Mouse (Mus musculus) embryonic facial prominence, embryonic 12.5 days (tissue): Measurements from ENCODE around the gene Ddit4. TPM values are rescaled to one million over a fixed set of nuclear protein-coding genes. Genes with fewer than 3 reads are reported as not detected.

Source experiments
- ATAC-seq: fragments of 200-750 bp; cut with Nextera tagmentation; 2 replicates; pipeline ENCODE4 v1.8.0; 2017; ENCODE audit not compliant: insufficient number of reproducible peaks, insufficient read depth, low FRiP score, low TSS enrichment
- H3K27ac ChIP-seq: fragments of 300-500 bp; sonication (generic); 2 replicates; pipeline ENCODE4 v1.5.1; 2016; ENCODE audit warnings: mild to moderate bottlenecking
- H3K27me3 ChIP-seq: fragments of 300-500 bp; sonication (generic); 2 replicates; pipeline ENCODE4 v1.6.1; 2016; ENCODE audit warnings: mild to moderate bottlenecking, moderate library complexity
- H3K36me3 ChIP-seq: fragments of 300-500 bp; sonication (generic); 2 replicates; pipeline ENCODE4 v1.6.1; 2016; ENCODE audit warnings: mild to moderate bottlenecking
- H3K4me1 ChIP-seq: fragments of 300-500 bp; sonication (generic); 2 replicates; pipeline ENCODE4 v1.6.1; 2016
- H3K4me2 ChIP-seq: fragments of 300-500 bp; sonication (generic); replicated peaks from 2 replicates; pipeline ENCODE4 v1.6.1; 2016; ENCODE audit warnings: mild to moderate bottlenecking, moderate library complexity
- H3K4me3 ChIP-seq: fragments of 300-500 bp; sonication (generic); 2 replicates; pipeline ENCODE4 v1.5.1; 2016; ENCODE audit warnings: mild to moderate bottlenecking
- H3K9ac ChIP-seq: fragments of 300-500 bp; sonication (generic); 2 replicates; pipeline ENCODE4 v1.6.1; 2016; ENCODE audit warnings: mild to moderate bottlenecking, moderate library complexity
- H3K9me3 ChIP-seq: fragments of 300-500 bp; sonication (generic); 2 replicates; pipeline ENCODE4 v1.6.1; 2016; ENCODE audit warnings: mild to moderate bottlenecking, moderate library complexity
- WGBS: fragments of 180-500 bp; shearing (Covaris S2); methylation state at CpG from one replicate; pipeline ENCODE4 v1.1.7; 2016; 5-methylcytosine and 5-hydroxymethylcytosine counted together
- polyA plus RNA-seq: library from polyadenylated mRNA; unstranded; fragments of >200 nt; fragmentation: Nextera tagmentation; extraction: Ambion mirVana; gene quantifications from 2 replicates; pipeline ENCODE4 v1.2.1, GENCODE M21; 2016

The Ddit4 gene
- polyA plus RNA-seq, 1 experiment from 2014 or later: 92.3 TPM

DNA sequence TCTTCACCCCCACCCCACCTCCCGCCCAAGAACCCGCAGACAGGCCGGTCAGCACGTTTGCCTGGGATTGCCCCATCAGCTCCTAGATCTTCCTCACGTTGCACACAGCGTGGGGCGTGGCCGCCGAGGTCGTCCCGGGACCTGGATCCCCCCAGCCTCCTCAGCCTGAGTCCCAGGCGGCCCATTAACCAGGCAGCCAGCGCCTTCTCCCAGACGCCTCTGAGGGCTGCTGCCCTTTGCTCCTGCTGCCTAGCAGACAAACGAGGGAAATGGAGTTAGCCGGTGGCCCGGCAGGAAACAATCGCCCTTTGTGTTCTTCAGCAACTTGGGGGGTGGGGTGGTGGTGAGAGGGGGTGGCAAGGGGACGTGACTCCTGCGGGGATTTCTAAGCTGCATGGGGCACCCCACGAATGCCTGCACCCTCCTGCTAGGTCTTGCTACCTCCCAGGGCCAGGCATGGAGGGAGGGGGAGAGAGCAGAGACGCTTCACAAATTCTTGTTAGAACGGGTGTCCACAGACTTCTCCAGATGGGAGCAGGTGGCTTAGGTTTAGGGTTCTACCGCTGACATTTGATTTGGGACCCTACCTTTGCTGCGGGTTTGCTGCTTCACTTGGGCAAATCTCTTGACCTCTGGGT is 40.0 kb downstream of the Ddit4 start:
- Histone ChIP-seq H3K4me3 (peak overlapping the region; percentile 2; the same call in 1 of the 2 replicates), H3K9ac (no peak overlapping the region), H3K4me2 (peak overlapping the region; percentile 41), H3K27me3 (no peaks in the 10 kb centered on the region), H3K27ac (peak overlapping the region; percentile 30; the same call in 1 of the 2 replicates), H3K4me1 (peaks cover 60% of the 10 kb centered on the region), H3K9me3 (no peaks in the 10 kb centered on the region), H3K36me3 (no peaks in the 10 kb centered on the region)
- WGBS: 3% methylated on average over 25 of the region's 25 CpGs
- no peak for ATAC-seq

DNA sequence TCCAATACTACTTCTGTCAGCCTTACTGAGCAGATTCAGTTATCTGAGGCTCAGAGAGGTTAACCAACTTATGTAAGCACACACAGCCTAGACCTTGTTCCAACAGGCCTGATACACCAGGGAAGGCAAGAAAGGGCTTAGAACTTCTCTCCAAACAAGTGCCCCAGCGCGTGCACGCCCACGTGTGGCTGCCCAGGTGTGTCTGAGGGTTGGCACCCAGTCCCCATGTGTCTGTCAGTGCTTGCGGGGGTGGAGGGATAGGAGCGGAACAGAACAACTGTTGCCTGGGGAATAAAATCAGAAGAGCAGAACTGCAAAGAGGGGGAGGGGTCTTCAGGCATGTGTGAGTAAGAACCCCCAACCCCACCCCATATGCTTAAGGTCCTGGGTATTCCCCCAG is 40.5 kb downstream of the Ddit4 start:
- H3K9ac ChIP-seq: no peak overlapping the region
- no peaks in the 10 kb centered on the region for H3K36me3 ChIP-seq
- H3K4me3 ChIP-seq: peak overlapping the region; percentile 2; the same call in 1 of the 2 replicates
- H3K27ac ChIP-seq: 0 out of 2 replicates have a peak overlapping the region, but pooled peaks have one; percentile 30
- no peak for ATAC-seq
- no peaks in the 10 kb centered on the region for H3K27me3 ChIP-seq
- no peaks in the 10 kb centered on the region for H3K9me3 ChIP-seq
- H3K4me1 ChIP-seq: peaks cover 56% of the 10 kb centered on the region
- H3K4me2 ChIP-seq: peak overlapping the region; percentile 41
- 34% methylated on average over 6 of the region's 6 CpGs for WGBS

DNA sequence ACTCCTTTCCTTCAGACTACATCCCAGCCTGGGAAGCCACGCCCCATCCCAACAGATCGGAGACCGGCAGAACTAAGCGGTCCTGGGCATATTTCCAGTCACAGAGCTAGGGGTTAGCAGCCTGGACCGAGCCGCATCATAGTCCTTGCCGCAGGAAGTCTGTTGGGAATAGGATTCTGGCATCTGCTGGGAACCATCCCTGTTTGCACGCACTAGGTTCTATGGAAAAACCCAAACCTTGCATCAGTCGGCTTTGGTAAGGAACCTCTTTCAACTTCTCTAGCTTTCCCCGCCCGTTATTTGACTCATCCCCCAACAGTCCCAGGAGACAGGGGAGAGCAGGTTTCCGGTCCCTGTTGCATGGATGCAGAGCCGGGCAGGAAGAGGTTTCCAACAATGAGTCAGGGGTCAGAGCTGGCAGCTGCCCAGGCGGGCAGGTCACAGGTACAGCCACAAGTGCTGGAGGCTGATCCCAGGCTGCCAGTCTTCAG is 42.2 kb downstream of the Ddit4 start:
- no peak for ATAC-seq
- Histone ChIP-seq H3K9ac (no peak overlapping the region), H3K4me3 (no peak overlapping the region), H3K27me3 (no peaks in the 10 kb centered on the region), H3K4me2 (peak overlapping the region; percentile 26), H3K9me3 (no peaks in the 10 kb centered on the region), H3K36me3 (no peaks in the 10 kb centered on the region), H3K4me1 (peaks cover 52% of the 10 kb centered on the region), H3K27ac (peak overlapping the region; percentile 70; the same call in 1 of the 2 replicates)
- WGBS: 9% methylated on average over 14 of the region's 14 CpGs

DNA sequence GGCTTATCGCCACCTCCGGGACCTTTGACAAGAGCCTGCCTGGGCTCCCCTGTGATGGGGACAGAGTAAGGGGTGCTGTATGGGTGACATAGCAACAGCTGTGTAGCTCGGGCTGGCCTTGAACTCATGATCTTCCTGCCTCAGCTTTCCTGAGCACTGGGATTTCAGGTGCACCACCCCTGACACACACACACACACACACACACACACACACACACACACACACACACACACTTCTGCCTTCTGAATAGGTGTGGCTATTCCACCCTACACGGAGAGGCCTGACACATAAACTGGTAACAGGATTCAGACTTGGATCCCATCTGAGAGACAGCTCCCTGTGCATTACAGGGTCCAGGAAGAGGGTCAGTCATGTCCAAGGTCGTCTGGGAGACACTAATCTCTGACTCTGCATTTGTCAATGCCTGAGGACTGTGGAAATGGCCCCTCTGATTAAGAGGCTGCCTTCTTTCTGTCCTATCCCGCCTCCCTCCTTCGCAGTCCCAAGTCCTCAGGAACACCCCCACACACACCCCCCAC is 42.8 kb downstream of the Ddit4 start:
- 48% methylated on average over 7 of the region's 7 CpGs for WGBS
- Histone ChIP-seq H3K9ac (no peak overlapping the region), H3K27ac (peak overlapping the region; percentile 70; the same call in 1 of the 2 replicates), H3K4me2 (peak overlapping the region; percentile 26), H3K4me3 (no peak overlapping the region), H3K36me3 (no peaks in the 10 kb centered on the region), H3K4me1 (peaks cover 52% of the 10 kb centered on the region), H3K9me3 (no peaks in the 10 kb centered on the region), H3K27me3 (no peaks in the 10 kb centered on the region)
- ATAC-seq: no peak; the same call in 1 of the 2 replicates

DNA sequence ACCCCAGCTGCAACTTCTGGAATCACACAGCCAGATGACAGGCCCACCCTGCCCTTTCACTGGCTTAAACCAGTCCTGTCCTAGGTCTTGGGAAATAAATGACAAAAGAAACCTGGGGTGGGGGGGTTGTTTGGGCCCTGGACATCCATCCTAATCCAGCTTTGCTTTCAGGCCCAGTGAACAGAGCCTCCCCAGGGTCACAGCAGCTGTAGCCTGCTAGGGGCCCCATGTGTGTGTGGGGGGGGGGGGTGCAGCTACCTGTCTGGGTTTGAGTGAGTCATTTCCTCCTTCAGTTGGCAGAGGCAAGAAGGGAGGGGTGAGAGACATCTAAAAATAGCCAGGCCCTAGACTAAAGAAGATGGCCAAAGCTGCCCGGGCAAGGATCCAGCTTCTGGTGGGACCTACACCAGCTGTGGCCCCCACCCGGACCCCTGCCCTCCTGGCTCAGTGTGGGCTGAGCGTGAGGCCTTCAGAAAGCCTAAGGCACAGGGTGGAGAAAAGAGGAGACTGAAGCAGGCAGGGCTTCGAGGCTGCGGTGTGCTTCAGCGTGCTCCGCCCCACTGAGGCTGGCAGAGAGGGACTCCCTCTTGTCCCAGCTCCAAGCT is 43.8 kb downstream of the Ddit4 start:
- Histone ChIP-seq H3K9me3 (no peaks in the 10 kb centered on the region), H3K4me3 (no peak overlapping the region), H3K4me1 (peaks cover 62% of the 10 kb centered on the region), H3K27ac (peak overlapping the region; percentile 63; the same call in 1 of the 2 replicates), H3K36me3 (no peaks in the 10 kb centered on the region), H3K9ac (no peak overlapping the region), H3K4me2 (no peak overlapping the region), H3K27me3 (no peaks in the 10 kb centered on the region)
- ATAC-seq: no peak
- WGBS: 53% methylated on average over 7 of the region's 7 CpGs

DNA sequence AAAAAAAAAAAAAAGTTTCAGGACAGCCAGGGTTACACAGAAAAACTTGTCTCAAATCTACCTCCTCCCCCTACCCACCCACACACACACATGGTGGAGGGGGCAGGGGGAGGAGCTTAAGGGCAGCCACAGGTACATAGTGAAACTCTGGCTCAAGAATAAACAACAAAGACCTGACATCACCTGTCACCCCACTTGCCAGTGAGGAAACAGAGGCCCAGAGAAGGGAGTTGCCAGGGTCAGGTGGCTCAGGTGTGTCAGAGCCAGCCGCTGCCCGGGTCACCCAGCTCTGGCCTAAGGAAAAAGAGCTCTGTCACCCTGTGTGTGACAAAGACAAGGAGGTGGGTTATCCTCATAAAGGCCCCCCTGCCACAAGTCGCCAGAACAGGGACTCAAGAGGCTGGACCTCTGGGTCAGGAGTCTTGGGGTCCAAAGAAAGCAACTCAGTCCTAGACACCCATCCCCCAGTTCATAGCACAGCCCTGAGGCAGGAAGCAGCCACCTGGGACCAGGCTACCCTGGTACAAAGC is 44.5 kb downstream of the Ddit4 start:
- Histone ChIP-seq H3K36me3 (no peaks in the 10 kb centered on the region), H3K27ac (0 out of 2 replicates have a peak overlapping the region, but pooled peaks have one; percentile 63), H3K4me3 (no peak overlapping the region), H3K4me1 (peaks cover 62% of the 10 kb centered on the region), H3K27me3 (no peaks in the 10 kb centered on the region), H3K9me3 (no peaks in the 10 kb centered on the region), H3K9ac (no peak overlapping the region), H3K4me2 (no peak overlapping the region)
- no peak for ATAC-seq
- WGBS: 56% methylated on average over 3 of the region's 3 CpGs

DNA sequence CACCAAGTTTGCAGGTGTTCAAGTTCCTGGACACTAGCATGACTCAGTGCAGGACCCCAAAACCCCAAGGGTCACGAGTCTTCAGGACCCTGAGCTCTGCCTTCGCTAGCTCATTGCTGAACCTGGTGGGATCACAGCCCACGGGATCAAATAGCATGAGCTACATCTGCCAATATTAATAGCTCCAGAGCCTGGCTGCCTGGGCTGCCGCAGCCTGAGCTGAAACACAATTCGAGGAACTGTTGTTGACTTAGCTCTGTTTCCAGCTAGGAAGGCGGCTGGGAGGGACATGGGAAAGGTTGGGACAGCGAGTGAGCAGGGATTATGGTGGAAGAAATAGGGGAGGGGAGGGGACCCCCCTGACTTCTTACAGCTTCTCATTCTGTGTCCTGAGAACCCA is 48.5 kb downstream of the Ddit4 start:
- Histone ChIP-seq H3K9ac (no peak overlapping the region), H3K9me3 (no peaks in the 10 kb centered on the region), H3K4me2 (no peak overlapping the region), H3K36me3 (peaks cover 2% of the 10 kb centered on the region; the same call in 1 of the 2 replicates), H3K4me1 (peaks cover 54% of the 10 kb centered on the region), H3K27me3 (no peaks in the 10 kb centered on the region), H3K4me3 (no peak overlapping the region), H3K27ac (peak overlapping the region; percentile 61)
- ATAC-seq: no peak
- WGBS: 33% methylated on average over 7 of the region's 7 CpGs

DNA sequence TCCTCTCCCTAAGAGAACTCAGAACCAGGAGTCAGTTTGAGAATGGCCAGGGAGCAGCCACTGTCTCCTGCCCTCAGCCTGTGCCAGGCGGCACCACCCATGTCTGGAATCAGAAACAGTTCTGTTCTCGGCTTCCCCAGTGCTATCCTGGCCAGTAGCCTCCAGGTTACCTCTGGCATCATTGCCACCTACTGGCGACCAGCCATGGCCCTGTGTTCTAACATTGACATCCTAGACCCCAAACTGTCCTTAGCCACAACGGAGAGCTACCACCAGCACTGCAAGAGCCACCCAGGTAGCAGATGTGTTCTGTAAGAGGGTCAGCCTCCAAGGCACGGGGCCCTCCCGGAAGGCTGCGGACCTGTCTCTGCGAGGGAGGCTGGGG is 49.0 kb downstream of the Ddit4 start:
- Histone ChIP-seq H3K27me3 (no peaks in the 10 kb centered on the region), H3K4me2 (no peak overlapping the region), H3K27ac (peak overlapping the region; percentile 61), H3K4me3 (no peak overlapping the region), H3K9ac (no peak overlapping the region), H3K9me3 (no peaks in the 10 kb centered on the region), H3K36me3 (peaks cover 5% of the 10 kb centered on the region), H3K4me1 (peaks cover 54% of the 10 kb centered on the region)
- WGBS: 58% methylated on average over 8 of the region's 8 CpGs
- ATAC-seq: no peak

DNA sequence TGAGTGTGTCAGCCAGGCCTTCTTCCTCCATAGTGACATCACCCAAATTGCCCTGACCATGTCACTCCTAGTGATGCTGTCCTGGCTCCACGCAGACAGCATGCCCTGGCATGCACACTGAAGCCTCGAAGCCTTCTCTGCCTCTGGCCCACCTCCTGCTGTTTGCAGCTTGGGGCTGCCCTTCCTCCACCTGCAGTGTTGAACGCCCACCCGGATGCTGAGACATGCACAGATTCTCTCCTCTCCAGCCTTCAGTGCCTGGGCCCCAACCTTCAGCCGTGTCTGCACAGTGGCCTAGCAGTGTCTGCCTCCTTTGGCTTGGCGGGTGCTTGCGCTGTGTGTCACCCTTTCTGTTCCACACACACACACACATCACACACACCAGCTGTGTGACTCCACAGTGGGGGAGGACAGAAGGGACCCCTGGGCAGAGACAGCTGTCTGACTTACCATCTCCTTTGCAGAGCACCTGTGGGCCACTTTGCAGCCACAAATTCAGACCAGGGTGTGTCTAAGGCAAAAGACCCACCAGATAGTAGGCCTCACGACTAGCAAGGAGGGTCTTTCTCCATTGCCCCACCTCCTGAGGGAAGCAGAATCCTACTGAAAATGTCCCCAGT is 49.5 kb downstream of the Ddit4 start:
- H3K27me3 ChIP-seq: no peaks in the 10 kb centered on the region
- no peak overlapping the region for H3K4me2 ChIP-seq
- H3K36me3 ChIP-seq: peaks cover 7% of the 10 kb centered on the region
- ATAC-seq: no peak
- 70% methylated on average over 8 of the region's 8 CpGs for WGBS
- H3K9me3 ChIP-seq: no peaks in the 10 kb centered on the region
- no peak overlapping the region; the same call in 1 of the 2 replicates for H3K27ac ChIP-seq
- no peak overlapping the region for H3K9ac ChIP-seq
- H3K4me1 ChIP-seq: peaks cover 54% of the 10 kb centered on the region
- no peak overlapping the region for H3K4me3 ChIP-seq

DNA sequence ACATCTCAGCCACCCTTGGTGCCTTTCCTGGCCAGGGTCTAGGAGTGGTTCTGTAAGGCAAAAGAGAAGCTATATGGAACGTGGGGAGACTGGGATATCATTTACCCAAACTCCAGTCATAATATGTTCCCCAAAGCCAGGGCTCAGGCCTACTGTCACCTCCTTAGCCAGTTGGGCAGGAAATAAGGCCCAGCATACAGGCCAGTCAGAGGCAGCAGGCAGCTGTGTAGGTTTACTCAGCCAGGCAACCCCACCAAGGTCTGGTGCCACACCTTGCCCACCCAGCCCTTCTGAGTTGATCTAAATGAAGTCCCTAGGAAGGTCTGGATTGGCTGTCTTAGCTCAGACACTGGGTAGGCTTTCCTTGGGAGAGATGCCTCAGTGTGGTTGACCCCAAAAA is 50.2 kb downstream of the Ddit4 start:
- H3K27me3 ChIP-seq: no peaks in the 10 kb centered on the region
- peak overlapping the region; percentile 41; the same call in 1 of the 2 replicates for H3K27ac ChIP-seq
- 89% methylated on average over 1 of the region's 1 CpGs for WGBS
- ATAC-seq: no peak
- H3K4me2 ChIP-seq: no peak overlapping the region
- H3K4me3 ChIP-seq: no peak overlapping the region
- no peaks in the 10 kb centered on the region for H3K9me3 ChIP-seq
- peaks cover 60% of the 10 kb centered on the region for H3K4me1 ChIP-seq
- peaks cover 13% of the 10 kb centered on the region for H3K36me3 ChIP-seq
- H3K9ac ChIP-seq: no peak overlapping the region

DNA sequence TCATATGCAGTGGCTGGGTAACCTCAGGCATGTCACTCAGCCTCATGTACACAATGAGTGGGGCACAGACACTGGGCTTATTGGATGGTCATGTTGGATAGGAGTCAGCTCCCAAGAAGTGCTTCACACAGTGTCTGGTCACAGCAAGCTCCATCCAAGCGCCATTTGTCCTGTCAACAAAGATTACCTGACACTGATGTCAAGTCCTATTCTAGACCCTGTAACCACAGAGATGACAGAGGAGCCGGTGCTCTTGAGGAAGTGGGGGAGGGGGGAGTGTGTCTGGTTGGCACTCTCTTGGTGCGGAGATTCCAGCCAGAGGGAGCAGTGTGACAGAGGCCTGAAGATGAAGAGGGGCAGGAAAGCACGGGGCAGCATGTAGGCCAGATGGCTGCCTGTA is 50.7 kb downstream of the Ddit4 start:
- H3K4me3 ChIP-seq: no peak overlapping the region
- peak overlapping the region; percentile 97 for H3K27ac ChIP-seq
- WGBS: 44% methylated on average over 4 of the region's 4 CpGs
- no peak overlapping the region for H3K4me2 ChIP-seq
- peaks cover 19% of the 10 kb centered on the region for H3K36me3 ChIP-seq
- no peaks in the 10 kb centered on the region for H3K27me3 ChIP-seq
- H3K9ac ChIP-seq: no peak overlapping the region
- ATAC-seq: no peak
- H3K9me3 ChIP-seq: no peaks in the 10 kb centered on the region
- H3K4me1 ChIP-seq: peaks cover 60% of the 10 kb centered on the region
